Mouse (Mus musculus) spleen, adult 2 months (tissue): ENCODE measurements around the gene Bhlhb9.

Experiments
- CTCF ChIP-seq: fragments of 200-500 bp; IDR thresholded peaks from 2 replicates; pipeline ENCODE4 v1.5.1; 2011; ENCODE audit warnings: mild to moderate bottlenecking, inconsistent platforms; ENCODE audit not compliant: insufficient read depth, insufficient read length, insufficient replicate concordance; ENCODE audit errors: extremely low read depth
- POLR2A ChIP-seq: fragments of 200-500 bp; IDR thresholded peaks from 2 replicates; pipeline ENCODE4 v1.6.1; 2011; ENCODE audit warnings: low read depth, low read length, inconsistent platforms

DNA sequence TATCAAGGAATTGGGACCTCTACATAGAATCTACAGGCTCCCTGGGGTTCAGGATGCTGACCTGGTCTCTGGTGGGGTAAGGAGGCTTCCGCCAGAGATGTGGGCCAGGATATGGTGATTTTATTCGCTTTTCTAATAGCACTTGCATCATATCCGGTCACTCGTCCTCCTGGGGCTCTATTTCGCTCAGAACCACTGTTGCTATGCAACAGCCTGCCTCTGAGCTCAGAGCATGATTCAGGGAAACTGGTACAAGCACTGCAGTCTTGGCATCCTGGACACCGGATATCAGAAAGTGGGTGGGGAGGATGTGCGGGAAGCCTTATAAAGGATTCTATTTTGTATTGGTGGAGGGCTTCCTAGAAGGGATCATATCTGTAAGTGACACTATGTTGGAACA lies 124.8 kb downstream of the Bhlhb9 start:
- TF ChIP-seq CTCF (no peak), POLR2A (no peak)
